Mouse (Mus musculus): Measurements from ENCODE around the gene Fcgrt. TPM values are rescaled to one million over a fixed set of nuclear protein-coding genes. Genes with fewer than 3 reads are reported as not detected.

The Fcgrt gene
- total and polyA plus RNA-seq, 3 experiments: 0.13 to 0.16 TPM; not detected in 1

DNA sequence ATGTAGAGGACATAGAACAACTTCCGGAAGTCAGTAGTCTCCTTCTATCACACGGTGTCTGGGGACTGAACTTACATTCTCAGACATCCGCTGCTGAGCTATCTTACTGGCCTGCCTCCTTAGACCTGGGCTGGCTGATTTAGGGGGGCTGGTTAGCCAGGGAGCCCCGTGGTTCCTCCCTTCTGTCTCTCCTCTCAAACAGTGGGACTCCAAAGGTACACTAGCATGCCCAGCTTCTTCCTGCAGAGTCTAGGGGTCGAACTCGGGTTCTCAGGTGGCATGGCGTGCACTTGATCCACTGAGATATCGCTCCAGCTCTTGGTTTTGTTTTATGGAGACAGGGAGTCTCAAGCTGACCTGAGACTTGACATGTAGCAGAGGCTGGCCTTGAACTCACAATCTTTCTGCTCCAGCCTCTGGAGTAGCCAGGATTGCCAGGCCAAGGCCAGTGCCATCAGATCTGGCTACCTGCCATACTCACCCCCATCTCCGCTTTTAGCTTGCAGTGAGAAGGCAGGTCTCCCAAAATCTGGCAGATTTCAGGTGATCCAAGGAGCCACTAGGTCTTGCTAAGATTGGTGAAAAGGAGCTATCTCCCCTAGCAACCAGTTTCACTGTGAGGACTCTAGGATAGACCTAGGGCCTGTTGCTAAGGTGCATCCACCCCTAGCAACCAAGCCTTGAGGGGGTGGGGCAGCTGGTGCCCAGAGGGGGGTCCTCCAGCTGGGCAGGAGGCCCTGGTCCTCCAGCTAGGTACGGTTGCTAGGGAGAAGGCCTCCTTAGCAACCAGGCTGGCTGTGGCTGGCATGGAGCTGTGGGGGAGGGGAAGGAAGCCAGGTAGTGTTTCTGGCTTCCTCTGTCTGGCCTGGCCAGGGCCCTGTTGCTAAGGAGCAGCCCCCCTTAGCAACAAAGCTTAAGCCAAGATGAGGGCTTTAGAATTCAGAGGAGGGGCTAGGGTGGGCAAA lies 44.8 kb downstream of the Fcgrt start:
- dilution Hi-C loops (cut with MboI; ENCODE audit: extremely low pct_ligation_motif_present, extremely low pct_unique_long_range_greater_than_20kb, low sequenced_read_pairs): no loop called here
- Histone ChIP-seq H3K4me2 (ENCODE audit: insufficient read depth, low read depth, poor library complexity, severe bottlenecking) (no peak overlapping the region), H3K27ac (ENCODE audit: insufficient read depth, low read depth) (no peak overlapping the region), H3K9ac (ENCODE audit: insufficient read depth, low read depth) (no peak overlapping the region), H3K27me3 (replicated peaks) (no peaks in the 10 kb centered on the region), H3K79me2 (replicated peaks; ENCODE audit: control insufficient read depth, extremely low read depth, insufficient read depth, poor library complexity, severe bottlenecking) (peaks cover 14% of the 10 kb centered on the region), H3K4me3 (replicated peaks in 1 of 3; ENCODE audit: low read depth in 2 of 3, low read length in 2 of 3, poor library complexity in 1 of 3) (no peak overlapping the region), H3K36me3 (replicated peaks in 1 of 2; ENCODE audit: control insufficient read depth in 1 of 2, insufficient read depth in 1 of 2, low read length in 1 of 2) (peaks cover 0 to 7% of the 10 kb centered on the region in 2 experiments), H3K4me1 (ENCODE audit: control insufficient read depth in 1 of 2, insufficient read depth in 2 of 2) (peaks cover 4 to 36% of the 10 kb centered on the region in 2 experiments), H3K9me3 (replicated peaks; ENCODE audit: low read length) (no peaks in the 10 kb centered on the region)
- TF ChIP-seq RCOR1 (conservative IDR thresholded peaks at IDR 0.05; ENCODE audit: low read depth, low read length) (no peak), POLR2AphosphoS2 (IDR thresholded peaks at IDR 0.05; ENCODE audit: low read depth, low read length) (no peak), BHLHE40 (IDR thresholded peaks at IDR 0.05; ENCODE audit: low read depth, low read length) (no peak)
- in situ Hi-C loops (cut with MboI; ENCODE audit: low pct_ligation_motif_present, low pct_unique_long_range_greater_than_20kb, low sequenced_read_pairs): no loop called here
- no peak for DNase-seq (ENCODE audit: extremely low read depth)

DNA sequence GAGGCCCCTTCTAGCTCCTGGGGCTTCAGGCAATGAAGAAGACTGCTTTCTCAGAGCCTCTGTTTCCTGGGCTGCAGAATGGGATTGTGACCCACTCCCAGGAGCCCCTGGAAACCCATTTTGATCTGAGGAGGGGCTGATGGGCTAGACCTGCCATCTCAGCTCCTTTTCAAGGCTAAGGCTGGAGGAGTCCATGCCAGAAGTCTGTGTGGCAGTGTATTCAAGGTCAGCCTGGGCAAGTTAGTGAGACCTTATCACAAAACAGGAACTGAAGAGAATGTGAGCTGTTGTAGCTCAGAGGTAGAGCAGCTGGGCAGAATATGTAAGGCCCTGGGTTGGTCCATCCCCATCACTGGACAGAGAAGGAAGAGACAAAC lies 46.7 kb downstream of the Fcgrt start:
- Histone ChIP-seq H3K9ac (ENCODE audit: insufficient read depth, low read depth) (no peak overlapping the region), H3K4me3 (replicated peaks in 1 of 3; ENCODE audit: low read depth in 2 of 3, low read length in 2 of 3, poor library complexity in 1 of 3) (no peak overlapping the region), H3K9me3 (replicated peaks; ENCODE audit: low read length) (no peaks in the 10 kb centered on the region), H3K79me2 (replicated peaks; ENCODE audit: control insufficient read depth, extremely low read depth, insufficient read depth, poor library complexity, severe bottlenecking) (no peaks in the 10 kb centered on the region), H3K27me3 (replicated peaks) (no peaks in the 10 kb centered on the region), H3K36me3 (replicated peaks in 1 of 2; ENCODE audit: control insufficient read depth in 1 of 2, insufficient read depth in 1 of 2, low read length in 1 of 2) (peaks cover 0 to 6% of the 10 kb centered on the region in 2 experiments), H3K4me1 (ENCODE audit: control insufficient read depth in 1 of 2, insufficient read depth in 2 of 2) (peaks cover 3 to 29% of the 10 kb centered on the region in 2 experiments; a peak in 2 of 4 replicates), H3K4me2 (ENCODE audit: insufficient read depth, low read depth, poor library complexity, severe bottlenecking) (no peak overlapping the region), H3K27ac (ENCODE audit: insufficient read depth, low read depth) (no peak overlapping the region)
- no peak for DNase-seq (ENCODE audit: extremely low read depth)
- dilution Hi-C loops (cut with MboI; ENCODE audit: extremely low pct_ligation_motif_present, extremely low pct_unique_long_range_greater_than_20kb, low sequenced_read_pairs) (no loop called here), in situ Hi-C loops (cut with MboI; ENCODE audit: low pct_ligation_motif_present, low pct_unique_long_range_greater_than_20kb, low sequenced_read_pairs) (no loop called here)
- TF ChIP-seq MAZ (IDR thresholded peaks at IDR 0.05; ENCODE audit: low read depth, low read length): no peak
- no peak for TF ChIP-seq USF2 (conservative IDR thresholded peaks at IDR 0.05; ENCODE audit: low read depth, low read length)
- TF ChIP-seq HCFC1 (IDR thresholded peaks at IDR 0.05; ENCODE audit: low read depth, low read length): no peak
- TF ChIP-seq E2F4 (IDR thresholded peaks at IDR 0.05; ENCODE audit: insufficient replicate concordance, low read depth, low read length): no peak
- TF ChIP-seq ELF1 (IDR thresholded peaks at IDR 0.05; ENCODE audit: low read depth, low read length): no peak
- no peak for TF ChIP-seq NRF1 (IDR thresholded peaks at IDR 0.05; ENCODE audit: low read depth, low read length)
- no peak for TF ChIP-seq GABPA (IDR thresholded peaks at IDR 0.05; ENCODE audit: insufficient replicate concordance, low read depth, low read length)
- TF ChIP-seq PAX5 (IDR thresholded peaks at IDR 0.05; ENCODE audit: low read length): no peak
